Mouse (Mus musculus): ENCODE results near the gene Galnt2. TPM values are rescaled to one million over a fixed set of nuclear protein-coding genes. Genes with fewer than 3 reads are reported as not detected.

The Galnt2 gene
- total and polyA plus RNA-seq, 2 experiments from 2014 or later, result 36.5 to 54.9 TPM

DNA sequence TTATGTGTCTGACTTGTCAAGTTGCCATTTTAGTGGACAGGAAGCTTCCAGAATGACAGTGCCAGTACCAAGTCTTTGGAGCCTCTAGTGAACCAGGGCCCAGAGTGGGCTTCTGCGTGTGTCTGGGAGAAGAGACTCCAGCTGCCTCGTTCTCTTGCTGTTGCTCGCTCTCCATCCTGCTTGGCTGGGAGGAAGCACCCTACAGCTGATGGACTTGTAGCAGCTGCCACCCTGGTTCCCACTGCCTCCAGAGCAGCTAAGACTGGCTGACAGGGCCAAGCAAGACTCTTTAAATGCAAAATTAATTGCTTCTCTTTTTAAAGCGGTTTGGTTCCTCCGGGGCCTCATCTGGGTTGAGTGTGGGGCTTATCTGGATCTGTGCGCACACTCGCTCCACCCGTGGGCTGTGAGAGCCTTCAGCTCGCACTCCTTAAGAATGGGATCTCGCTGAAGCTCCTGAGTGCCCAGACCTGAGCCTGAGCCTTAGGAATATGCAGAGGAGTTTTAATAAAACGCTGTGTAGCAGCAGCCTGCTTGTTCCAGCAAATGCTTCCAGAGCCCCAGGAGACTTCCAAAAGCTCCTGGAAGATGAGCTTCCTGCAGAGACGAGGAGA, 90.1 kb downstream of the Galnt2 start:
- WGBS, result 23% methylated on average over 12 of the region's 12 CpGs
- peaks cover 4% of the 10 kb centered on the region; the same call in 1 of the 2 replicates for H3K36me3 ChIP-seq (ENCODE audit: insufficient read depth, low read length)
- TF ChIP-seq CTCF (IDR thresholded peaks at IDR 0.05; ENCODE audit: low read depth), result no peak
- H3K4me2 ChIP-seq (ENCODE audit: low read depth, low read length), result no peak overlapping the region
- ATAC-seq, result peak; percentile 34; the same call in 1 of the 2 replicates
- no peaks in the 10 kb centered on the region for H3K27me3 ChIP-seq (ENCODE audit: insufficient read depth, low read length)
- peak; percentile 46 for DNase-seq (ENCODE audit: low spot score)
- peak overlapping the region; percentile 67 for H3K27ac ChIP-seq
- no peaks in the 10 kb centered on the region for H3K9me3 ChIP-seq (ENCODE audit: low read length)
- 0 out of 2 replicates have a peak overlapping the region, but pooled peaks have one; percentile 24 for H3K9ac ChIP-seq (replicated peaks; ENCODE audit: low read length)
- peaks cover 23% of the 10 kb centered on the region for H3K4me1 ChIP-seq (ENCODE audit: insufficient read depth, low read length)
- no peak overlapping the region for H3K4me3 ChIP-seq (ENCODE audit: low read length)

DNA sequence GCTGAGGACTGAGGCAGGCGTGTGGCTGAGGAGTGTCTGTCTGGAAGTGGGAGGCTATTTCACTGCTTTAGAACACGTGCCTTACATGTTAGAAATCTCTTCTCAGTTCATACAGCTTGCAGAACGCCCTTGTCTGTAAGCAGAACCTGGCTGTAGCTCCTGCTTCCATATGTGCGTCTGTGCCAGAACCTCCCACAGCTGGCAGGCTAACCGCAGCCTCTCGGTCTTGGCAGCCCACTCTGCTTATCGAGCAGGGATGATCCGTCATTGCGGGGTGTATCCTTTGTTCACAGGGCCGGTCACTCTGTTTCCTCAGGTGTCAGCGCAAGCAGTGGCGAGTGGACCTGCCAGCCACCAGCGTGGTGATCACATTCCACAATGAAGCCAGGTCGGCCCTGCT, 92.2 kb downstream of the Galnt2 start:
- H3K27me3 ChIP-seq (ENCODE audit: insufficient read depth, low read length), result no peaks in the 10 kb centered on the region
- H3K36me3 ChIP-seq (ENCODE audit: insufficient read depth, low read length), result peaks cover 10% of the 10 kb centered on the region; the same call in 1 of the 2 replicates
- no peaks in the 10 kb centered on the region for H3K9me3 ChIP-seq (ENCODE audit: low read length)
- ATAC-seq, result no peak
- TF ChIP-seq CTCF (IDR thresholded peaks at IDR 0.05; ENCODE audit: low read depth), result no peak
- no peak overlapping the region for H3K4me2 ChIP-seq (ENCODE audit: low read depth, low read length)
- peaks cover 15% of the 10 kb centered on the region for H3K4me1 ChIP-seq (ENCODE audit: insufficient read depth, low read length)
- H3K4me3 ChIP-seq (ENCODE audit: low read length), result no peak overlapping the region
- 72% methylated on average over 14 of the region's 14 CpGs for WGBS
- DNase-seq (ENCODE audit: low spot score), result no peak
- no peak overlapping the region for H3K9ac ChIP-seq (replicated peaks; ENCODE audit: low read length)
- no peak overlapping the region for H3K27ac ChIP-seq

DNA sequence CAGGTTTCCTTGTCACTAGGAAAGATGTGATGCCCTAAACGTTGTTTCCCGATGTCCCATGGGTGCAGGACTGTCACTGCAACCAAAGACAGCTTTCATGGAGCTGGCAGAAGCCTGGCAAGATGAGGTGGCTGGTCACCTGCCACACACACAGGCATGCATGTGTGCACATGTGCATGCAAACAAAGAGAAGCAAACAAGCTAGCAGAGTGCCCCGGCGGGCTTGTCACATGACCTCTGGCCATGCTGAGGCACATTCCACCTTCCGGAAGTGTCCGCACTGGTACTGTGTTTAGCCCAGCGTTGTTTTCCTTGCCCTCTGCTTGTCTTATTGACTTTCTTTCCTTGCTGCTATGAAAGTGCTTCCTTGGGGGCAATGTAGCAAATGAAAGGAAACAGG, 97.1 kb downstream of the Galnt2 start:
- no peak for TF ChIP-seq CTCF (IDR thresholded peaks at IDR 0.05; ENCODE audit: low read depth)
- Histone ChIP-seq H3K9me3 (ENCODE audit: low read length) (no peaks in the 10 kb centered on the region), H3K4me1 (ENCODE audit: insufficient read depth, low read length) (no peaks in the 10 kb centered on the region), H3K4me3 (ENCODE audit: low read length) (no peak overlapping the region), H3K9ac (replicated peaks; ENCODE audit: low read length) (no peak overlapping the region), H3K27ac (no peak overlapping the region), H3K27me3 (ENCODE audit: insufficient read depth, low read length) (no peaks in the 10 kb centered on the region), H3K4me2 (ENCODE audit: low read depth, low read length) (no peak overlapping the region), H3K36me3 (ENCODE audit: insufficient read depth, low read length) (peaks cover 14% of the 10 kb centered on the region)
- no peak for DNase-seq (ENCODE audit: low spot score)
- ATAC-seq, result no peak
- WGBS, result 83% methylated on average over 7 of the region's 7 CpGs

DNA sequence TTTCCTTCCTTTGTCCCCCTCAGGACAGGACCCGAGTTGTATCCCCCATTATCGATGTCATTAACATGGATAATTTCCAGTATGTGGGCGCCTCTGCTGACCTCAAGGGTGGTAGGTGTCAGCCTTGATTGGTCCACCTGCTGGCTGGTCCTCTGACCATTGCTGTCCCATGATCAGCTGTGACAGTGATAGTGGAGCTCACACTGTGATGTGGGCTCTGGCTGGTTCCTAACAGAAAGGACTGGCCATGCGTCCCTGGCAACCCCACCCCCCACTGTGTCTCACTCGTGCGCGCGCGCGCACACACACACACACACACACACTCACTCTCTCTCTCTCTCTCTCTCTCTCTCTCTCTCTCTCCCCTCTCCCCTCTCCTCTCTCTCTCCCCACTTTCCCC, 98.5 kb downstream of the Galnt2 start:
- H3K4me3 ChIP-seq (ENCODE audit: low read length), result no peak overlapping the region
- H3K4me1 ChIP-seq (ENCODE audit: insufficient read depth, low read length), result no peaks in the 10 kb centered on the region
- DNase-seq (ENCODE audit: low spot score), result peak; percentile 27
- TF ChIP-seq CTCF (IDR thresholded peaks at IDR 0.05; ENCODE audit: low read depth), result no peak
- H3K9me3 ChIP-seq (ENCODE audit: low read length), result no peaks in the 10 kb centered on the region
- 43% methylated on average over 10 of the region's 10 CpGs for WGBS
- peaks cover 16% of the 10 kb centered on the region for H3K36me3 ChIP-seq (ENCODE audit: insufficient read depth, low read length)
- H3K27me3 ChIP-seq (ENCODE audit: insufficient read depth, low read length), result no peaks in the 10 kb centered on the region
- no peak overlapping the region for H3K27ac ChIP-seq
- no peak overlapping the region for H3K4me2 ChIP-seq (ENCODE audit: low read depth, low read length)
- ATAC-seq, result no peak
- H3K9ac ChIP-seq (replicated peaks; ENCODE audit: low read length), result no peak overlapping the region

DNA sequence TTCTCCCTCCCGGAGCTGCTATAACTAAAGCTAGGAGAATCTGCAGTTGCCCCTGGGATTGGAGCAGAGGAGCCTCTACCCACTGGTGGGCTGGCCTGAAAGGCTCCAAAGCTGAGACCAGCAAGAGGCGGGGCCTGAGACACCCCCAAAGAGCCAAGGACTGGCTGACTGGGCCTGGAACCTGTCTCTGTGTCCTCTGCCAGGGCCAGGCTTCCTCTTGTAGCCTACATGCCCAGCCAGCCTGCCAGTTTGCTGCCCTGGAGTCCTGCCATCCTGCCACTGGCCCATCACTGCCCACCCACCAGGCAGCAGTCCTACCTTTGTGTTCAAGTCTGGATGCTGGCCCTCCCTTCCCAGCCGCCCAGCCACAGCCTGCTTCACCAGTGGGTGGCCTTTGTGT, 99.2 kb downstream of the Galnt2 start:
- DNase-seq (ENCODE audit: low spot score) (peak; percentile 81), ATAC-seq (peak; percentile 94)
- 28% methylated on average over 2 of the region's 3 CpGs for WGBS
- H3K9ac ChIP-seq (replicated peaks; ENCODE audit: low read length), result no peak overlapping the region
- no peak overlapping the region for H3K4me2 ChIP-seq (ENCODE audit: low read depth, low read length)
- no peaks in the 10 kb centered on the region for H3K9me3 ChIP-seq (ENCODE audit: low read length)
- peaks cover 19% of the 10 kb centered on the region for H3K36me3 ChIP-seq (ENCODE audit: insufficient read depth, low read length)
- H3K4me3 ChIP-seq (ENCODE audit: low read length), result no peak overlapping the region
- no peak for TF ChIP-seq CTCF (IDR thresholded peaks at IDR 0.05; ENCODE audit: low read depth)
- H3K27ac ChIP-seq, result peak overlapping the region; percentile 48; the same call in 1 of the 2 replicates
- H3K4me1 ChIP-seq (ENCODE audit: insufficient read depth, low read length), result no peaks in the 10 kb centered on the region
- no peaks in the 10 kb centered on the region for H3K27me3 ChIP-seq (ENCODE audit: insufficient read depth, low read length)

DNA sequence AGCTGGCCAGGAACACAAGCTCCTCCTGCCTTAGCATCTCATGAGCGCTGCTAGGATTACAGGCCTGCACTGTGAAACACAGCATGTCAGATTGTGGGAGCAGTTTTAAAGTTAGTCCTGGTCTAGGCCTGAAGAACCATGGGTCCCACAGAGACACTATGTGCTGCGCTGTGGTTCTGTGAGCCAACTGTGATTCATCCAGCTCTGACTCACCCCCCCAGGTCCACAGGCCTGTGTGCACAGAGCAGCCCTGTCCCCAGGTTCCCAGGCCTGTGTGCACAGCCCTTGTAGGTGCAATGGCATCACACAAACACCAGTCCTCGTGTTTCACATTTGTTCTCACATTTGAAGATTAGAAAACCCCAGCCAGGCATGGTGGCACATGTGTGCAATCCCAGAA, 99.9 kb downstream of the Galnt2 start:
- no peak for TF ChIP-seq CTCF (IDR thresholded peaks at IDR 0.05; ENCODE audit: low read depth)
- Histone ChIP-seq H3K27ac (0 out of 2 replicates have a peak overlapping the region, but pooled peaks have one; percentile 48), H3K4me2 (ENCODE audit: low read depth, low read length) (no peak overlapping the region), H3K9me3 (ENCODE audit: low read length) (no peaks in the 10 kb centered on the region), H3K4me3 (ENCODE audit: low read length) (no peak overlapping the region), H3K27me3 (ENCODE audit: insufficient read depth, low read length) (no peaks in the 10 kb centered on the region), H3K36me3 (ENCODE audit: insufficient read depth, low read length) (peaks cover 19% of the 10 kb centered on the region), H3K9ac (replicated peaks; ENCODE audit: low read length) (no peak overlapping the region), H3K4me1 (ENCODE audit: insufficient read depth, low read length) (no peaks in the 10 kb centered on the region)
- WGBS, result 87% methylated on average over 3 of the region's 3 CpGs
- DNase-seq (ENCODE audit: low spot score) (no peak), ATAC-seq (no peak)

DNA sequence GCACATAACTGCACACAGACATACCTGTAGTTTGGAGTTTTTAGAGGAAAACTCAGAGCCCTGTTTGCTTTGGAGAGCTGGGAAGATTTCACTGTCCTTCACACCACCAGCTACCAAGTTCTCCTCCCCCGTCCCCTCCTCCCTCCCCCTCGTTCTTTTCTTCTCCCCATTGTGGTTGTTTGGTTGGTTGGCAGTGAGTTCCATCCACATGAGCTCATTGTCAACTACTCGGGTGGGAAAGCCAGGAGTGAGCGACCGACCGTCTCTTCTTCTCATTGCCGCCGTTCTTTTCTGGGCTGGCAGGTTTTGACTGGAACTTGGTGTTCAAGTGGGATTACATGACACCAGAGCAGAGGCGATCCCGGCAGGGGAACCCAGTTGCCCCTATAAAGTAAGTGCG, 100.5 kb downstream of the Galnt2 start:
- WGBS, result 51% methylated on average over 11 of the region's 11 CpGs
- Histone ChIP-seq H3K27ac (no peak overlapping the region), H3K4me2 (ENCODE audit: low read depth, low read length) (no peak overlapping the region), H3K4me3 (ENCODE audit: low read length) (no peak overlapping the region), H3K36me3 (ENCODE audit: insufficient read depth, low read length) (peaks cover 19% of the 10 kb centered on the region), H3K9ac (replicated peaks; ENCODE audit: low read length) (no peak overlapping the region), H3K9me3 (ENCODE audit: low read length) (no peaks in the 10 kb centered on the region), H3K27me3 (ENCODE audit: insufficient read depth, low read length) (no peaks in the 10 kb centered on the region), H3K4me1 (ENCODE audit: insufficient read depth, low read length) (no peaks in the 10 kb centered on the region)
- no peak for ATAC-seq
- no peak for DNase-seq (ENCODE audit: low spot score)
- no peak for TF ChIP-seq CTCF (IDR thresholded peaks at IDR 0.05; ENCODE audit: low read depth)

Data from hindbrain, postnatal 0 days (tissue).